Mouse (Mus musculus): Measurements from ENCODE around the gene Atg10. TPM values are rescaled to one million over a fixed set of nuclear protein-coding genes. Genes with fewer than 3 reads are reported as not detected.

The Atg10 gene
- polyA plus RNA-seq, 1 experiment from 2014 or later = 17.3 TPM

DNA sequence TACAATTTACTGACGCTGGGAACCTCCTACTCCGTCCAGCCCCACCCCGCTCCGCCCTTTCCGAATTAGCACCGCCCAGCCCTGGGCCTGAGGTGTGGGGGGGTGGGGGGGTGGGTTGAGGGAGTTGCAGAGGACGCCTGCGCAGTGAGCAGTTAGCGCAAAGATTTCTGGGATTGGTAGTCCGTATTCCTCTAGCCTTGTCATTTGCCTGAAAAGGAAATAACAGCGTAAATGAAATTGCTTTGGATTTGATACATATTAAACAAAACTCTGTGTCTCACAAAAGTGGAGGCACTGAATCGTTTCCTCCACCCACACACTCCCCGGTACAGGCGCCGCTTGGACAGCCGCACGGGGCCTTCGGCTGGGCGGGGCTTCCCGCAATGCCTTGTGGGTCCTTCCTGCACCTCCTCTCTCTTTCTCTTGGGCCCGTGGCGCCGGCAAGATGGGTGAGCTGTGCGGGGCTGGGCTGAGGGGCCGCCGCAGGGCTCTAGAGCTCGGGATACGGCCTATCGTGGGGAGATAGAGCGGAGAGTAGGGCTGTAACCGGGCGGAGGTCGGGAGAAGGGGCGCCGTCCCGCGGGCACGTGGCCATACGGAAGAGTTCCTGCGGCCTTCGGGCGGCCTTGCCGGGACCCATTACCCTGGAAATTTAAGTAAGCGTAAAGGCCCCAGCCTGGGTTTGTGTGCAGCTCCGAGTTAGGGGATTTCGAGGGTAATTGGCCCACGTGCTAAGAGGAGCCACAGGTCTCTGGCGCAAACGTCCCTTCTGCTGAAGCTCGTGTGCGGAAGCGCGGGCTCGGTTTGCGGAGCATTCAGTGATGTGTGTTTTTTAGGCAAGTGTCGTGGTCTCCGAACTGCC lies 300.8 kb downstream of the Atg10 start, which contains the start of gene Rps23:
Rps23 (plus strand) TSS at position 208 of the 862 bp plus-strand sequence.
- WGBS = under 1% methylated on average over 57 of the region's 57 CpGs
- Histone ChIP-seq H3K4me3 (ENCODE audit: low read depth, low read length) (peak within 1 kb of the TSS; percentile 90), H3K36me3 (ENCODE audit: control insufficient read depth, insufficient read depth, low read length) (peaks cover 7% of the 10 kb centered on the region; the same call in 1 of the 2 replicates), H3K9me3 (ENCODE audit: control insufficient read depth, low read length) (no peaks in the 10 kb centered on the region), H3K27ac (ENCODE audit: low read depth, low read length) (peak within 1 kb of the TSS; percentile 58), H3K27me3 (ENCODE audit: control insufficient read depth, insufficient read depth, low read length) (no peaks in the 10 kb centered on the region), H3K9ac (ENCODE audit: low read depth, low read length) (peak within 1 kb of the TSS; percentile 95), H3K4me2 (replicated peaks; ENCODE audit: low read depth, low read length) (peak within 1 kb of the TSS; percentile 54), H3K4me1 (replicated peaks; ENCODE audit: control insufficient read depth, insufficient read depth, low read length) (no peaks in the 10 kb centered on the region)
- peak; percentile 99 for ATAC-seq (ENCODE audit: low FRiP score)
- peak; percentile 93 for DNase-seq (ENCODE audit: low spot score)

DNA sequence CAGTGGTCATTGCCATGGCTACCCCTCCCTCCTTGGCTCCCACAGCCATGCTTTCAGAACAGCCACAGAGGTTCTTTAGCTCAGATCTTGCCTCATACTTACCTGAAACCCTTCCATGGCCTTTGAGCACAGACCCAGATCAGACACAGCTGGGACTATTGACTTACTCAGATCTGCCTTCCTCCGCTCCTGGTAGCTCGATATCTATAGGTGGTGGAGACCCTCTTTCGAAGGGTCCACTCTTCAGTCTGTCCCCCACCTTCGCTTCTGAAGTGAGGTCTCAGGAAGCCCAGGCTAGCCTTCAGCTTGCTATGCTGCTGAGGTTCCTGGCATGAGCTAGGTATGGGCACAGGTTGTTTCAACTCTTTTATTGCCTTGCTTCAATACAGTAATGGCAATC lies 309.0 kb downstream of the Atg10 start:
- no peaks in the 10 kb centered on the region for H3K27me3 ChIP-seq (ENCODE audit: control insufficient read depth, insufficient read depth, low read length)
- no peaks in the 10 kb centered on the region for H3K36me3 ChIP-seq (ENCODE audit: control insufficient read depth, insufficient read depth, low read length)
- no peak overlapping the region for H3K4me2 ChIP-seq (replicated peaks; ENCODE audit: low read depth, low read length)
- no peak overlapping the region for H3K27ac ChIP-seq (ENCODE audit: low read depth, low read length)
- no peaks in the 10 kb centered on the region for H3K4me1 ChIP-seq (replicated peaks; ENCODE audit: control insufficient read depth, insufficient read depth, low read length)
- H3K9me3 ChIP-seq (ENCODE audit: control insufficient read depth, low read length) = no peaks in the 10 kb centered on the region
- WGBS = 95% methylated on average over 4 of the region's 4 CpGs
- H3K4me3 ChIP-seq (ENCODE audit: low read depth, low read length) = no peak overlapping the region
- DNase-seq (ENCODE audit: low spot score) = no peak
- H3K9ac ChIP-seq (ENCODE audit: low read depth, low read length) = no peak overlapping the region
- ATAC-seq (ENCODE audit: low FRiP score) = no peak

DNA sequence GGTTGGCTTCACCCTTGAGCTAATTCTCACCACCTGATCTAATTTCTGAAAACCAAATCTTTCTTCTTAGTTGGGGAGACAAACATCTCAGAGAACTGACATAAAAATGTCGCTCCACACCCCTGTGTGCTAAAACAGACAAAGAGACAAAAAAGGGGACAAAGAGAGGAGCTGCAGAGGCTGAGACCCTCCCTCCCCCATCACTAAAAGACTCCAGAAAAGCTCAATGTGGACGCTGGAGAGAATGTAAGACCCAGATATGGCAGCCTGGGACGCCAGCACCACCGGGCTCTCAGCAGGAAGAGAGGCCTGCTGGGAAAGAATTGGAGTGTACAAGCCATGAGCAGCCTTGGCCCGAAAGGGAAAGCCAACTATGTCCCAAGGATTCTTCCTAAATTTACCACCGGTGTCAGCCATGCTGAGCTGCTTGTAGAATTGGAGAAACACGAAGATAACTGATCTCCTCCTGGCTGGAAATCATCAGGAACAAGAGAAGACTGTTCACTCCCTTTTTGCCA lies 310.0 kb downstream of the Atg10 start:
- Histone ChIP-seq H3K4me1 (replicated peaks; ENCODE audit: control insufficient read depth, insufficient read depth, low read length) (no peaks in the 10 kb centered on the region), H3K27ac (ENCODE audit: low read depth, low read length) (no peak overlapping the region), H3K9me3 (ENCODE audit: control insufficient read depth, low read length) (no peaks in the 10 kb centered on the region), H3K36me3 (ENCODE audit: control insufficient read depth, insufficient read depth, low read length) (no peaks in the 10 kb centered on the region), H3K27me3 (ENCODE audit: control insufficient read depth, insufficient read depth, low read length) (no peaks in the 10 kb centered on the region), H3K9ac (ENCODE audit: low read depth, low read length) (no peak overlapping the region), H3K4me2 (replicated peaks; ENCODE audit: low read depth, low read length) (no peak overlapping the region), H3K4me3 (ENCODE audit: low read depth, low read length) (no peak overlapping the region)
- DNase-seq (ENCODE audit: low spot score) = no peak
- ATAC-seq (ENCODE audit: low FRiP score) = no peak
- WGBS = 64% methylated on average over 7 of the region's 7 CpGs

DNA sequence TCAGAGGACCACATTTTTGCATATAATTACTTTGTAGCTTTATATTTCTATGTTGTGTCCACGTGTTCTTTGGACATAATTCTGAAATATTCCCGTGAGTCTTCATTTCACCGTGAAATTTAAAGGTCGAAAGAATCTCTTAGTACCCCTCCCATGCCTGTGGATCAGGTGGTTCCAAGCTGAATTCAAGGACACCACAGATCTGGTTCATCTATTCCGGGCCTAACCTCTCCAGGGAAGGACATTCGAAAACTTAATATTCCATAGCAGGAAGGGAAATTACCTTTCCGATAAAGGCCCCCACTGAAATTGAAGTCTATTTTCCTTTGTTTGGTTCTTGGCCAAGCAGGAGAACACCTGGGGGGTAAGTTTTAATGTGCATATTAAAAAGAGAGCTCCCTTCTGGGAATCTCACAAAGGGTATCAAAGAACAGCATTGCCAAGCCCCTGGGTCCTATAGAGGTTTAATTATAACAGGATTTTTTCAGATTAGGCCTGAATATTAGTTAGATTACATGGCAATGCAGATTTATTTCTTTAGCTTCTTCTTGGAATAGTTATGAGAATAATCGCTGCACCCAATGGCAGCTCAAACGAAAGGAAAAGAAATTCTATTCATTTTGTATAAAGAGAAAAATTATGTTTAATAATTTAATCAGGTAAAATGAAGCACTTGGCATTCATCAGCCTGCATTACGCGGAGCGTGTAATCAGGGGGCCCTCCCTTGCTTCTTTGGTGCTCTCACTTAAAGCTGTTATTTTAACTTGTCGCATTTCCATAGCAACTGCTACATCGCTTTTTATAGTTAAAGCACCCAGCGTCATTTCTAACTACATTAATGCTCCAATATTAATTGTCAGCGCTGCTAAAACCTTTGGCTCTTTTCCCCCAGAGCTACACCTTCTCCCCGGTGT lies 310.8 kb downstream of the Atg10 start:
- Histone ChIP-seq H3K4me3 (ENCODE audit: low read depth, low read length) (no peak overlapping the region), H3K27ac (ENCODE audit: low read depth, low read length) (no peak overlapping the region), H3K27me3 (ENCODE audit: control insufficient read depth, insufficient read depth, low read length) (no peaks in the 10 kb centered on the region), H3K4me2 (replicated peaks; ENCODE audit: low read depth, low read length) (no peak overlapping the region), H3K9me3 (ENCODE audit: control insufficient read depth, low read length) (no peaks in the 10 kb centered on the region), H3K4me1 (replicated peaks; ENCODE audit: control insufficient read depth, insufficient read depth, low read length) (no peaks in the 10 kb centered on the region), H3K9ac (ENCODE audit: low read depth, low read length) (no peak overlapping the region), H3K36me3 (ENCODE audit: control insufficient read depth, insufficient read depth, low read length) (no peaks in the 10 kb centered on the region)
- ATAC-seq (ENCODE audit: low FRiP score) = no peak
- DNase-seq (ENCODE audit: low spot score) = no peak
- 80% methylated on average over 17 of the region's 17 CpGs for WGBS

DNA sequence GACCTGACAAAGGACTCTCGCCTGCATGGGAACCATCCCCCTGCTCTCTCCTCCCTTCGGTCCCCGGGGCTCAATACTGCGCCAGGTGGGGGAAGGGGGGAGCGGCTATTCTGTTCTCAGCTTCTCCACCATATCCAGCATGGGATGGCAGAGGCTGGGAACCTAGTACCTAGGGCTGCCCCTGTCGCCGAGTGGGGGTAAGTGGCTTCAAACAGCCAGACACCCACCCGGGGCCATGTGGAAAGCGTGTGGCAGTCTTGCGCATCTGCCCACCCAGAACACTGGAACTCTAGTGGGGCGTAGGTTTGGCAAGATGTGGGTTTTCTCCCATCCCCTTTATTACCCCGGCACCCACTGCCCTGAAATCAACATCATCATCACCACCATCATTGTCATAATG lies 316.4 kb downstream of the Atg10 start:
- ATAC-seq (ENCODE audit: low FRiP score) (no peak), DNase-seq (ENCODE audit: low spot score) (no peak)
- no peaks in the 10 kb centered on the region for H3K4me1 ChIP-seq (replicated peaks; ENCODE audit: control insufficient read depth, insufficient read depth, low read length)
- no peaks in the 10 kb centered on the region for H3K9me3 ChIP-seq (ENCODE audit: control insufficient read depth, low read length)
- H3K27ac ChIP-seq (ENCODE audit: low read depth, low read length) = no peak overlapping the region
- no peaks in the 10 kb centered on the region for H3K27me3 ChIP-seq (ENCODE audit: control insufficient read depth, insufficient read depth, low read length)
- H3K9ac ChIP-seq (ENCODE audit: low read depth, low read length) = no peak overlapping the region
- H3K36me3 ChIP-seq (ENCODE audit: control insufficient read depth, insufficient read depth, low read length) = no peaks in the 10 kb centered on the region
- no peak overlapping the region for H3K4me2 ChIP-seq (replicated peaks; ENCODE audit: low read depth, low read length)
- no peak overlapping the region for H3K4me3 ChIP-seq (ENCODE audit: low read depth, low read length)
- 93% methylated on average over 12 of the region's 12 CpGs for WGBS

DNA sequence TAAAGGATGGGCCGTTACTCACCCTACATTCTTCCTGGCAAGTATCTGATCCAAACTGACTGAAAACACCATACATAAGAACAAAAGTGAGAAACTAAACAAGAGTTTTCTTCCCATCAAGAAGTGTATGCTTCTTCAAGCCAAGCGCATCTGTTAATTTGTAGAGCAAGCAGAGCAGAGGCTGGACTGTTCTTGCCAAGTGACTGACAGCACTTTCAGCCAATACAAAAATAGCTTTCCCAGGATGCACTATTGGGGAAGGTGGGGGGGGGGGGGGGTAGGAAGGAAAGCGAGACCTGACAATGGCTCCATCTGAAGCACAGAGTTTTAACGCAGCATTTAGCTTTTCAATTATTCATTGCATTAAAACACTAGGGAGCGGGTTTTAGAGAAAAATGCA lies 318.6 kb downstream of the Atg10 start, which contains the start of gene Atp6ap1l:
Atp6ap1l (minus strand) TSS at position 180 of the 400 bp plus-strand sequence.
- no peak within 1 kb of the TSS for H3K27ac ChIP-seq (ENCODE audit: low read depth, low read length)
- H3K9me3 ChIP-seq (ENCODE audit: control insufficient read depth, low read length) = no peaks in the 10 kb centered on the region
- H3K9ac ChIP-seq (ENCODE audit: low read depth, low read length) = no peak within 1 kb of the TSS
- no peak for DNase-seq (ENCODE audit: low spot score)
- H3K36me3 ChIP-seq (ENCODE audit: control insufficient read depth, insufficient read depth, low read length) = no peaks in the 10 kb centered on the region
- H3K4me2 ChIP-seq (replicated peaks; ENCODE audit: low read depth, low read length) = no peak within 1 kb of the TSS
- no peak for ATAC-seq (ENCODE audit: low FRiP score)
- H3K4me1 ChIP-seq (replicated peaks; ENCODE audit: control insufficient read depth, insufficient read depth, low read length) = no peaks in the 10 kb centered on the region
- WGBS = 88% methylated on average over 5 of the region's 5 CpGs
- H3K4me3 ChIP-seq (ENCODE audit: low read depth, low read length) = no peak within 1 kb of the TSS
- no peaks in the 10 kb centered on the region for H3K27me3 ChIP-seq (ENCODE audit: control insufficient read depth, insufficient read depth, low read length)

DNA sequence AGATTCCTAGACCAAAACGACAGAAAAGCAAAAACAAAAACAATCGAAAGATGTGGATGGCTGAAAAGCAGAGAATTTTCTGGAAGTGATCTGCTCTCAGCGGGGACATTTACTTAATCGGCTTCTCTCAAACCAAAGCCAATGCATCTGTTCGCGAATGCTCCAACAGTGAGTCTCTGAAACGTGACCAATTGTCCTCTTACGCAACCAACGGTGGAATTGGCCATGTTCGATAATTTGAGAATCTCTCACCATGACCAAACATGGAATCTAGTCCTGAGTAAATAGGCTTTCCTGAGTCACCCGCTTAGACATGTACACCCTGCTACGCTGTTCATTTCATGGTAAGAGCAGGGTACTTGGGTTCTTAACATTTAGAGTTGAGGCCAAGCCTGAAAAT lies 326.9 kb downstream of the Atg10 start:
- ATAC-seq (ENCODE audit: low FRiP score) = no peak
- no peak overlapping the region for H3K27ac ChIP-seq (ENCODE audit: low read depth, low read length)
- H3K4me3 ChIP-seq (ENCODE audit: low read depth, low read length) = no peak overlapping the region
- no peaks in the 10 kb centered on the region for H3K9me3 ChIP-seq (ENCODE audit: control insufficient read depth, low read length)
- H3K36me3 ChIP-seq (ENCODE audit: control insufficient read depth, insufficient read depth, low read length) = no peaks in the 10 kb centered on the region
- H3K4me1 ChIP-seq (replicated peaks; ENCODE audit: control insufficient read depth, insufficient read depth, low read length) = no peaks in the 10 kb centered on the region
- DNase-seq (ENCODE audit: low spot score) = no peak
- H3K9ac ChIP-seq (ENCODE audit: low read depth, low read length) = no peak overlapping the region
- 90% methylated on average over 12 of the region's 12 CpGs for WGBS
- no peak overlapping the region for H3K4me2 ChIP-seq (replicated peaks; ENCODE audit: low read depth, low read length)
- no peaks in the 10 kb centered on the region for H3K27me3 ChIP-seq (ENCODE audit: control insufficient read depth, insufficient read depth, low read length)

DNA sequence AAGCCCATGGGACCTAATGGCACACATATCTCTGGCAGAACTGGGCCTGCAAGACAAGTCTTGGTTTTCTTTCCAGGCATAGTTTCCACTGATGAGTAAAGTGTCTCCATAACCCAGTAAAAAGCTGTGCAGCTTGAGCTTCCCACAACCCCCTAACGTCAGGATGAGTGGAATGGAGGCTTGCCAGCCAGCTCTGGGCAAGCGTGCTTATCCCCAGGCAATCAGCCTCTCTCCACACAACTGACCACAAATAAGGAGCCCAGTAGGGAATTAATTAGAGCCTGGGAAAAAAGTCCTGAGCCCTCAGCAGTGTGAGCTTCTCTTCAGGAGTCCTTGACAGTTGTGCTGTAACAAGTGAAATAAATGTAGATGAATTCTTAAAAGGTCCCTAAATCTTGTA lies 327.7 kb downstream of the Atg10 start:
- 46% methylated on average over 2 of the region's 2 CpGs for WGBS
- H3K36me3 ChIP-seq (ENCODE audit: control insufficient read depth, insufficient read depth, low read length) = no peaks in the 10 kb centered on the region
- H3K4me1 ChIP-seq (replicated peaks; ENCODE audit: control insufficient read depth, insufficient read depth, low read length) = no peaks in the 10 kb centered on the region
- no peak overlapping the region for H3K27ac ChIP-seq (ENCODE audit: low read depth, low read length)
- ATAC-seq (ENCODE audit: low FRiP score) (no peak), DNase-seq (ENCODE audit: low spot score) (no peak)
- no peaks in the 10 kb centered on the region for H3K9me3 ChIP-seq (ENCODE audit: control insufficient read depth, low read length)
- H3K27me3 ChIP-seq (ENCODE audit: control insufficient read depth, insufficient read depth, low read length) = no peaks in the 10 kb centered on the region
- H3K4me2 ChIP-seq (replicated peaks; ENCODE audit: low read depth, low read length) = no peak overlapping the region
- no peak overlapping the region for H3K9ac ChIP-seq (ENCODE audit: low read depth, low read length)
- no peak overlapping the region for H3K4me3 ChIP-seq (ENCODE audit: low read depth, low read length)
